Mouse (Mus musculus) liver, embryonic 14 days (tissue): ENCODE results near the gene Lin7b. TPM values are rescaled to one million over a fixed set of nuclear protein-coding genes. Genes with fewer than 3 reads are reported as not detected.

ENCODE experiments used
- polyA plus RNA-seq: library from polyadenylated mRNA; depleted of rRNA; stranded (reverse); fragments of >200 nt; gene quantifications from 2 replicates; pipeline ENCODE4 v1.2.3, GENCODE M21; 2012; rRNA removed

Lin7b gene
- polyA plus RNA-seq = 0.31 and 0.34 TPM in 2 replicates

GRCm38 (mm10) chr7:45370475-45371311 is at the start of gene Lin7b:
Gene Lin7b, minus strand, starts transcription at chr7:45370583.

GRCm38 (mm10) chr7:45413113-45413863 is 42.9 kb upstream of the Lin7b start, which contains the start of gene Ntf5:
Gene Ntf5, plus strand, starts transcription at chr7:45413695.

GRCm38 (mm10) chr7:45405091-45406075 is 35.0 kb upstream of the Lin7b start, which contains the start of gene Kcna7:
Gene Kcna7, plus strand, starts transcription at chr7:45405653.

GRCm38 (mm10) chr7:45395578-45396336 is 25.4 kb upstream of the Lin7b start, which contains the start of gene Snrnp70:
Gene Snrnp70, minus strand, starts transcription at chr7:45395742.

GRCm38 (mm10) chr7:45366652-45367019 is 3.7 kb downstream of the Lin7b start, which contains the start of gene Ppfia3:
Gene Ppfia3, minus strand, starts transcription at chr7:45367019.

GRCm38 (mm10) chr7:45335056-45335455 is 35.3 kb downstream of the Lin7b start, which contains the start of gene Hrc:
Gene Hrc, plus strand, starts transcription at chr7:45335290.

GRCm38 (mm10) chr7:45333431-45333982 is 36.9 kb downstream of the Lin7b start, which contains the start of gene Trpm4:
Gene Trpm4, minus strand, starts transcription at chr7:45333780.

Other genes starting within 250 kb of the Lin7b start
- gene Rps11, start 246.1 kb downstream of the Lin7b start, polyA plus RNA-seq = 329 and 425 TPM in 2 replicates
- gene Rpl13a, start 241.8 kb downstream of the Lin7b start, polyA plus RNA-seq = 824 and 978 TPM in 2 replicates
- gene Gm45713, start 234.4 kb downstream of the Lin7b start, polyA plus RNA-seq = 0.03 and 0.05 TPM in 2 replicates
- gene Flt3l, start 234.2 kb downstream of the Lin7b start, polyA plus RNA-seq = 11.3 and 12.1 TPM in 2 replicates
- gene Pih1d1, start 216.3 kb downstream of the Lin7b start, polyA plus RNA-seq = 33.3 and 38.1 TPM in 2 replicates
- 14.6 and 17.2 TPM in 2 replicates for gene Aldh16a1, start 216.0 kb downstream of the Lin7b start, polyA plus RNA-seq
- 0.02 TPM in 1 of 2 replicates, not detected in the other for gene Slc17a7, start 206.6 kb downstream of the Lin7b start, polyA plus RNA-seq
- not detected in 2 replicates for gene Gfy, start 191.0 kb downstream of the Lin7b start, polyA plus RNA-seq
- gene Pth2, start 189.6 kb downstream of the Lin7b start, polyA plus RNA-seq = not detected in 2 replicates
- gene Ccdc155, start 165.7 kb downstream of the Lin7b start, polyA plus RNA-seq = 0.03 and 0.07 TPM in 2 replicates
- 1.0 and 1.5 TPM in 2 replicates for gene Dkkl1, start 158.4 kb downstream of the Lin7b start, polyA plus RNA-seq
- 9.4 and 12.0 TPM in 2 replicates for gene Tead2, start 154.8 kb downstream of the Lin7b start, polyA plus RNA-seq
- 8.7 and 11.7 TPM in 2 replicates for gene Cd37, start 131.5 kb downstream of the Lin7b start, polyA plus RNA-seq
- gene Slc6a16, start 129.5 kb downstream of the Lin7b start, polyA plus RNA-seq = 0.01 and 0.03 TPM in 2 replicates
- gene Slc6a21, start 93.1 kb downstream of the Lin7b start, polyA plus RNA-seq = not detected in 2 replicates
- gene Trpm4, start 36.8 kb downstream of the Lin7b start, polyA plus RNA-seq = 0.95 and 1.2 TPM in 2 replicates
- gene Hrc, start 35.3 kb downstream of the Lin7b start, polyA plus RNA-seq = 0.06 and 0.76 TPM in 2 replicates
- gene Ppfia3, start 3.6 kb downstream of the Lin7b start, polyA plus RNA-seq = 0.18 and 0.20 TPM in 2 replicates
- 208 and 214 TPM in 2 replicates for gene Snrnp70, start 25.2 kb upstream of the Lin7b start, polyA plus RNA-seq
- gene Kcna7, start 35.1 kb upstream of the Lin7b start, polyA plus RNA-seq = 0.01 TPM in 1 of 2 replicates, not detected in the other
- gene Ntf5, start 43.1 kb upstream of the Lin7b start, polyA plus RNA-seq = 0.17 and 0.23 TPM in 2 replicates
- not detected in 2 replicates for gene Lhb, start 50.2 kb upstream of the Lin7b start, polyA plus RNA-seq
- 2.8 and 2.9 TPM in 2 replicates for gene Gys1, start 64.3 kb upstream of the Lin7b start, polyA plus RNA-seq
- gene Ruvbl2, start 67.5 kb upstream of the Lin7b start, polyA plus RNA-seq = 66.7 and 69.1 TPM in 2 replicates
- 1,332 and 1,795 TPM in 2 replicates for gene Ftl1, start 89.3 kb upstream of the Lin7b start, polyA plus RNA-seq
- gene Bax, start 96.3 kb upstream of the Lin7b start, polyA plus RNA-seq = 52.2 and 58.7 TPM in 2 replicates
- 0.18 and 0.29 TPM in 2 replicates for gene Tulp2, start 111.3 kb upstream of the Lin7b start, polyA plus RNA-seq
- gene Gm45808, start 116.2 kb upstream of the Lin7b start, polyA plus RNA-seq = 0.06 TPM in 1 of 2 replicates, not detected in the other
- 2.0 and 2.2 TPM in 2 replicates for gene Dhdh, start 118.2 kb upstream of the Lin7b start, polyA plus RNA-seq
- 55.1 and 58.3 TPM in 2 replicates for gene Nucb1, start 139.8 kb upstream of the Lin7b start, polyA plus RNA-seq
- 112 and 129 TPM in 2 replicates for gene Ppp1r15a, start 155.7 kb upstream of the Lin7b start, polyA plus RNA-seq
- gene Plekha4, start 155.7 kb upstream of the Lin7b start, polyA plus RNA-seq = 0.75 and 0.86 TPM in 2 replicates
- 1.1 and 1.7 TPM in 2 replicates for gene Hsd17b14, start 184.3 kb upstream of the Lin7b start, polyA plus RNA-seq
- gene Bcat2, start 199.6 kb upstream of the Lin7b start, polyA plus RNA-seq = 35.6 and 40.6 TPM in 2 replicates
- not detected in 2 replicates for gene Fgf21, start 244.9 kb upstream of the Lin7b start, polyA plus RNA-seq
- 0.01 TPM in 1 of 2 replicates, not detected in the other for gene Fut1, start 246.7 kb upstream of the Lin7b start, polyA plus RNA-seq